Comparison of ENCODE assay signal across 8 mouse cellular contexts in the genomic region with DNA sequence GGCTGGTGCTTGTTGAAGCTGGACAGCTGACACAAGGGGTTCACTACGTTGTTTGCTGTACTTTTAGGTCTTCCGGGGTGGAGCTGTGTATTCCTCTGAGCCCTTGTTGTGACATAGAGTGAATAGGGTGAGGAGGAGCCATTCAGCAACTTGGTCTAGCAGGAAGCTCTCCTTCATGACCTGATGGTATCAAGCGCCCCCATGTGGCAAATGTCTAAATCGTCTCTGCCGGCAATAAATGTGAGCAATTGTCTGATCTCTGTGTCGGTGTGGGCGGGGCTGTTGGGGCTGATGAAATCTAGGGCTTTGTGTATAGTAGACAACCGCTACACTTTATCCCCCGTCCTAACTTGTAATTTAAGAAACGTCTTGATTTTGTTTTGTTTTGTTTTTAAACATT.
DNase-seq lines count a peak whose midpoint lies in the region; ATAC-seq lines count a peak whose summit lies in the region.

No protein-coding gene starts in this region.

- WGBS in intestine, embryonic 14.5 days: 3% methylated on average over 10 of the region's 10 CpGs
- 8% methylated on average over 10 of the region's 10 CpGs for WGBS in midbrain, embryonic 10.5 days

- no peaks in the 10 kb centered on the region for H3K36me3 ChIP-seq in intestine, embryonic 14.5 days (ENCODE audit: control insufficient read depth, insufficient read depth, low read length)
- H3K36me3 ChIP-seq in midbrain, embryonic 10.5 days: no peaks in the 10 kb centered on the region

- no peaks in the 10 kb centered on the region for H3K9me3 ChIP-seq in intestine, embryonic 14.5 days (ENCODE audit: control insufficient read depth, low read length)
- H3K9me3 ChIP-seq in midbrain, embryonic 10.5 days (replicated peaks): no peaks in the 10 kb centered on the region

- H3K4me3 ChIP-seq in intestine, embryonic 14.5 days (ENCODE audit: low read depth, low read length): no peak overlapping the region
- no peak overlapping the region for H3K4me3 ChIP-seq in midbrain, embryonic 10.5 days

- peak; percentile 84 for ATAC-seq in intestine, embryonic 14.5 days (replicated peaks; ENCODE audit: low FRiP score, low TSS enrichment, low read depth)

- intact Hi-C loops in gastrocnemius, postnatal 36 days (cut with DNase I): loop anchor here (2.0 to 5.0 kb wide), 3 partner anchors 121 to 318 kb away; a partner anchor contains a TSS
- intact Hi-C loops in left cerebral cortex, postnatal 14 days (cut with DNase I): loop anchor here (2.0 to 5.0 kb wide), 2 partner anchors 121 to 194 kb away; a partner anchor contains a TSS

- no peaks in the 10 kb centered on the region for H3K4me1 ChIP-seq in intestine, embryonic 14.5 days (replicated peaks; ENCODE audit: control insufficient read depth, insufficient read depth, low read length)
- H3K4me1 ChIP-seq in midbrain, embryonic 10.5 days: peaks cover 5% of the 10 kb centered on the region; the same call in 1 of the 2 replicates

- H3K4me2 ChIP-seq in intestine, embryonic 14.5 days (ENCODE audit: low read length): 0 out of 2 replicates have a peak overlapping the region, but pooled peaks have one; percentile 9

- peak; percentile 91 for DNase-seq in adrenal gland, adult 2 months
- DNase-seq in embryo, embryonic 11.5 days (ENCODE audit: low read depth, low spot score): peak; percentile 80
- DNase-seq in gastrocnemius, postnatal 36 days: peak; percentile 75 to 87
- DNase-seq in intestine, embryonic 14.5 days (ENCODE audit: low spot score): peak; percentile 92
- DNase-seq in left cerebral cortex, postnatal 14 days (ENCODE audit: low spot score in 2 of 2): peak; percentile 90
- DNase-seq in midbrain, embryonic 10.5 days (ENCODE audit: low spot score): peak; percentile 86
- DNase-seq in right cerebral cortex, postnatal 36 days (ENCODE audit: low spot score in 2 of 2): peak; percentile 66 to 79
- DNase-seq in urinary bladder, postnatal 4 days (ENCODE audit: low spot score in 2 of 2): peak; percentile 79 to 90

- H3K27me3 ChIP-seq in intestine, embryonic 14.5 days (replicated peaks; ENCODE audit: control insufficient read depth, insufficient read depth, low read length): no peaks in the 10 kb centered on the region
- no peaks in the 10 kb centered on the region for H3K27me3 ChIP-seq in midbrain, embryonic 10.5 days (ENCODE audit: low read depth, poor library complexity, severe bottlenecking)

- no peak overlapping the region for H3K9ac ChIP-seq in intestine, embryonic 14.5 days (ENCODE audit: low read length)

- H3K27ac ChIP-seq in intestine, embryonic 14.5 days (ENCODE audit: low read depth): no peak overlapping the region
- no peak overlapping the region for H3K27ac ChIP-seq in midbrain, embryonic 10.5 days (replicated peaks)
